Mouse (Mus musculus) liver, embryonic 16.5 days (tissue): ENCODE data around the gene Stx2. TPM values are rescaled to one million over a fixed set of nuclear protein-coding genes. Genes with fewer than 3 reads are reported as not detected.

ENCODE experiments used
- ATAC-seq: fragments of 200-750 bp; cut with Nextera tagmentation; 2 replicates; pipeline ENCODE4 v1.8.0; 2017; ENCODE audit warnings: low read depth, mild to moderate bottlenecking, moderate number of reproducible peaks, moderate library complexity
- H3K27ac ChIP-seq: fragments of 300-500 bp; sonication (generic); 2 replicates; pipeline ENCODE4 v1.5.1; 2014; ENCODE audit warnings: mild to moderate bottlenecking, low read length
- H3K27me3 ChIP-seq: fragments of 300-500 bp; sonication (generic); 2 replicates; pipeline ENCODE4 v1.6.1; 2014; ENCODE audit warnings: low read depth, low read length, mixed read lengths; ENCODE audit not compliant: control insufficient read depth, insufficient read depth
- H3K36me3 ChIP-seq: fragments of 300-500 bp; sonication (generic); 2 replicates; pipeline ENCODE4 v1.6.1; 2014; ENCODE audit warnings: mild to moderate bottlenecking; ENCODE audit not compliant: control insufficient read depth, insufficient read depth
- H3K4me1 ChIP-seq: fragments of 300-500 bp; sonication (generic); 2 replicates; pipeline ENCODE4 v1.6.1; 2014; ENCODE audit warnings: low read depth, low read length, mixed read lengths; ENCODE audit not compliant: control insufficient read depth
- H3K4me2 ChIP-seq: fragments of 300-500 bp; sonication (generic); 2 replicates; pipeline ENCODE4 v1.6.1; 2014; ENCODE audit warnings: low read depth, low read length, mixed read lengths
- H3K4me3 ChIP-seq: fragments of 300-500 bp; sonication (generic); 2 replicates; pipeline ENCODE4 v1.5.1; 2014; ENCODE audit warnings: low read depth, mild to moderate bottlenecking, low read length
- H3K9ac ChIP-seq: fragments of 300-500 bp; sonication (generic); 2 replicates; pipeline ENCODE4 v1.6.1; 2014; ENCODE audit warnings: low read depth, low read length
- H3K9me3 ChIP-seq: fragments of 300-500 bp; sonication (generic); replicated peaks from 2 replicates; pipeline ENCODE4 v1.6.1; 2016; ENCODE audit warnings: low read length; ENCODE audit not compliant: control insufficient read depth
- WGBS: fragments of 180-500 bp; shearing (Covaris S2); extraction: QIAGEN DNeasy Blood & Tissue Kit; methylation state at CpG from one replicate; pipeline ENCODE4 v1.1.7; 2014; ENCODE audit not compliant: insufficient replicate concordance; 5-methylcytosine and 5-hydroxymethylcytosine counted together
- polyA plus RNA-seq: library from polyadenylated mRNA; unstranded; fragments of >200 nt; fragmentation: Nextera tagmentation; extraction: Ambion mirVana; gene quantifications from 2 replicates; pipeline ENCODE4 v1.2.1, GENCODE M21; 2015

Stx2 gene
- polyA plus RNA-seq, 1 experiment from 2014 or later, result 55.8 TPM

GRCm38 (mm10) chr5:128953278-128954070 is 54.9 kb downstream of the Stx2 start, which contains the start of gene Rimbp2:
TSS of gene Rimbp2 (minus strand) at chr5:128953486.
- peaks cover 6% of the 10 kb centered on the region for H3K27me3 ChIP-seq
- 12% methylated on average over 17 of the region's 17 CpGs for WGBS
- H3K4me3 ChIP-seq, result no peak within 1 kb of the TSS
- no peaks in the 10 kb centered on the region for H3K4me1 ChIP-seq
- no peaks in the 10 kb centered on the region for H3K9me3 ChIP-seq
- no peak within 1 kb of the TSS for H3K4me2 ChIP-seq
- no peak within 1 kb of the TSS for H3K27ac ChIP-seq
- H3K9ac ChIP-seq, result no peak within 1 kb of the TSS
- ATAC-seq, result no peak
- H3K36me3 ChIP-seq, result no peaks in the 10 kb centered on the region

- H3K36me3 ChIP-seq, result no peaks in the 10 kb centered on the region
- H3K4me3 ChIP-seq, result no peak overlapping the region
- H3K27ac ChIP-seq, result no peak overlapping the region
- 2% methylated on average over 35 of the region's 35 CpGs for WGBS
- H3K4me1 ChIP-seq, result no peaks in the 10 kb centered on the region
- H3K9me3 ChIP-seq, result no peaks in the 10 kb centered on the region
- no peak overlapping the region for H3K4me2 ChIP-seq
- no peak for ATAC-seq
- no peak overlapping the region for H3K9ac ChIP-seq
- peaks cover 6% of the 10 kb centered on the region for H3K27me3 ChIP-seq
Observed at GRCm38 (mm10) chr5:128952291-128953195, 55.8 kb downstream of the Stx2 start.

GRCm38 (mm10) chr5:128951472-128951871 is 56.9 kb downstream of the Stx2 start:
- 30% methylated on average over 4 of the region's 4 CpGs for WGBS
- H3K4me2 ChIP-seq, result no peak overlapping the region
- H3K36me3 ChIP-seq, result no peaks in the 10 kb centered on the region
- no peaks in the 10 kb centered on the region for H3K9me3 ChIP-seq
- ATAC-seq, result no peak
- H3K4me3 ChIP-seq, result no peak overlapping the region
- no peak overlapping the region for H3K9ac ChIP-seq
- H3K27me3 ChIP-seq, result peaks cover 6% of the 10 kb centered on the region
- no peak overlapping the region for H3K27ac ChIP-seq
- no peaks in the 10 kb centered on the region for H3K4me1 ChIP-seq

- Histone ChIP-seq H3K36me3 (no peaks in the 10 kb centered on the region), H3K9me3 (no peaks in the 10 kb centered on the region), H3K9ac (no peak overlapping the region), H3K4me3 (no peak overlapping the region), H3K27me3 (no peaks in the 10 kb centered on the region; the same call in 1 of the 2 replicates), H3K27ac (no peak overlapping the region), H3K4me2 (no peak overlapping the region), H3K4me1 (no peaks in the 10 kb centered on the region)
- no peak for ATAC-seq
- WGBS, result 55% methylated on average over 5 of the region's 5 CpGs
Observed at GRCm38 (mm10) chr5:128947093-128947492, 61.3 kb downstream of the Stx2 start.

- H3K27me3 ChIP-seq, result no peaks in the 10 kb centered on the region
- no peaks in the 10 kb centered on the region for H3K4me1 ChIP-seq
- WGBS, result 61% methylated on average over 10 of the region's 10 CpGs
- no peak overlapping the region for H3K9ac ChIP-seq
- no peak overlapping the region for H3K27ac ChIP-seq
- no peak overlapping the region for H3K4me3 ChIP-seq
- H3K9me3 ChIP-seq, result no peaks in the 10 kb centered on the region; the same call in 1 of the 2 replicates
- H3K4me2 ChIP-seq, result no peak overlapping the region
- ATAC-seq, result no peak
- H3K36me3 ChIP-seq, result no peaks in the 10 kb centered on the region
Observed at GRCm38 (mm10) chr5:128940436-128940835, 67.9 kb downstream of the Stx2 start.

- H3K4me2 ChIP-seq, result no peak overlapping the region
- no peaks in the 10 kb centered on the region for H3K4me1 ChIP-seq
- H3K9me3 ChIP-seq, result no peaks in the 10 kb centered on the region; the same call in 1 of the 2 replicates
- H3K36me3 ChIP-seq, result no peaks in the 10 kb centered on the region
- H3K27me3 ChIP-seq, result no peaks in the 10 kb centered on the region
- H3K27ac ChIP-seq, result no peak overlapping the region
- 65% methylated on average over 6 of the region's 6 CpGs for WGBS
- H3K9ac ChIP-seq, result no peak overlapping the region
- H3K4me3 ChIP-seq, result no peak overlapping the region
- ATAC-seq, result no peak
Observed at GRCm38 (mm10) chr5:128935359-128935899, 72.9 kb downstream of the Stx2 start.

Other genes starting within 250 kb of the Stx2 start
- 0.01 TPM in 1 of 2 replicates, not detected in the other for gene Rimbp2, start 55.1 kb downstream of the Stx2 start, polyA plus RNA-seq
- gene Ran, start 11.5 kb upstream of the Stx2 start, polyA plus RNA-seq, result 322 and 356 TPM in 2 replicates
- gene Adgrd1, start 88.2 kb upstream of the Stx2 start, polyA plus RNA-seq, result 0.29 and 0.40 TPM in 2 replicates